Mouse (Mus musculus) embryonic stem cell, embryonic (primary cell): ENCODE data around the gene Ebf3.

ENCODE experiments used
- CTCF ChIA-PET, 4 experiments: fragments of 300-600 bp in 2 of 4; fragments of 350-600 bp in 2 of 4; sonication (Branson Sonifier 250); formaldehyde crosslinking; loops; one replicate each; lab custom pipeline; 2022; ENCODE audit warnings: inconsistent platforms in 2 of 4; lab: Charles Lee
- POLR2A ChIA-PET, 4 experiments: fragments of 300-600 bp in 2 of 4; fragments of 350-600 bp in 2 of 4; sonication (Branson Sonifier 250); formaldehyde crosslinking; loops; one replicate each; lab custom pipeline; 2022; ENCODE audit warnings: antibody characterized with exemption in 4 of 4, inconsistent platforms in 1 of 4; lab: Charles Lee

The Ebf3 gene

GRCm38 (mm10) chr7:137244839-137245238 lies 69.4 kb downstream of the Ebf3 start:
- POLR2A ChIA-PET: no interaction called here
- CTCF ChIA-PET: interaction anchor here in 1 of 4 experiments (0.5 kb wide), 1 partner anchor 616 kb away, joined by 3 read pairs; no protein-coding TSS in a partner anchor

DNA sequence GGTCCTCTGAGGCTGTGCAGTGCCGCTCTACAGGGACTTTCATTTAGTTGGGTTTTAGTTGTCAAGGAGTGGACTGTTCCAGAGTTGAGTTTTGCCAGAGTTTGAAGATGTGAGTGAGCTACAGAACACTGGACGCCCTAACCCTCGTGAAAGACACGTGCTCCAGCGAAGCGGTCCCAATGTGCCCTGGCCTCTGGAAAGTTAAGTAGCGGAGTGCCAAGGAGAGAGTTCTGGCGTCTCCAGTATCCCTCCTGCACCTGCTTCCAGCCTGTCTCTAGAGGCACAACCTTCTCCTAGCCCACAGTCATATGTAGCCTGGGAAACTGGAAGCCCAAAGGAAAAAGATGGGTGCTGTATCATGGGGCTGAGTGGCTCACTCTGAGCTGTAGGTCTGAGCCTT lies 73.8 kb downstream of the Ebf3 start:
- POLR2A ChIA-PET: interaction anchor here in 2 of 4 experiments (0.6 to 1.2 kb wide), 5 partner anchors 13 to 356 kb away, joined by 3 to 6 read pairs (median 4); no protein-coding TSS in a partner anchor
- CTCF ChIA-PET: interaction anchor here in 1 of 4 experiments (0.5 kb wide), 1 partner anchor 102 kb away, joined by 7 read pairs; no protein-coding TSS in a partner anchor

GRCm38 (mm10) chr7:137239542-137240133 lies 74.6 kb downstream of the Ebf3 start:
- ChIA-PET CTCF (interaction anchor here in 1 of 4 experiments (0.6 kb wide), 1 partner anchor 287 kb away, joined by 3 read pairs; no protein-coding TSS in a partner anchor), POLR2A (interaction anchor here in 1 of 4 experiments (0.7 kb wide), 1 partner anchor 87 kb away, joined by 3 read pairs; no protein-coding TSS in a partner anchor)

- ChIA-PET POLR2A (no interaction called here), CTCF (interaction anchor here in 1 of 4 experiments (0.6 kb wide), 1 partner anchor 338 kb away, joined by 6 read pairs; no protein-coding TSS in a partner anchor)
Measured at GRCm38 (mm10) chr7:137237419-137237818, 76.8 kb downstream of the Ebf3 start.

GRCm38 (mm10) chr7:137223823-137224222 lies 90.4 kb downstream of the Ebf3 start:
- ChIA-PET CTCF (no interaction called here), POLR2A (no interaction called here)

- POLR2A ChIA-PET: no interaction called here
- CTCF ChIA-PET: no interaction called here
Measured at GRCm38 (mm10) chr7:137222831-137223505, 91.3 kb downstream of the Ebf3 start.

DNA sequence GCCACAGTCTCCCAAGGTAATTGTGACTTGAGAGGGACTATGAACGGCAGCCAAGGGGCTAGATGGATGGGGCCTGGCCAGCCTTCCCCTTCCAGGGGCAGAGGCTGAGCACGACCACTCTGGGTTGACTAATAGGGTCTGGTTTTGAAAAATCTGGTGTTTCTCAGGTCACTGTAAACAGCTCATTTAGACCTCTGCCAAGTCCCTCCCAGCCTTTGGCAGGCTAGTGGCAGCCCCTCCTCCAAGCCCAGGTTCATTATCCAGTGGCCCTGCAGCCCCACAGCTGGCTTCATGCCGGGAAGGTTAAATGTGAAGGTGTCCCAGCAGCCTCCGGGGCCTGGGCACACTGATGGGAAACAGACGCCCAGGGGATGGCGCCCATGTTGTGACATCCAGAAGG lies 92.6 kb downstream of the Ebf3 start:
- ChIA-PET CTCF (no interaction called here), POLR2A (no interaction called here)

DNA sequence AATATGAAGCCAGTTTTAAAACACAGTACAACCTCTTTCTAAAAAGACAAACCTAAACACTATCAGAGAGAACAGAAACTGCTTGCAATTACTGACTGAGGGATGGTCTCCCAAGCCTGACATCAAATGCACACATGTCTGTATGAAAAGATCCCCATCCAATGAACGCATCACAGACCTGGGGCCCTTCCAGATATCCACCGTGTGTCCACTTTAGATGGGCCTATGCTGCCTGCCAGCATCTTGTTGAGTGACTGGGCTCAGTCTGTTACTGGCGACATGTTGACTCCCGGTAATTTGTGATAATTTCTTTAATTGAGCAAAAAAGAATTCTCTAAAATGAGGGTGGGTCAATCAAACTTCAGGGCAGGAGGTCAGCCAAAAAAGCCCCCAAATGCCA lies 93.8 kb downstream of the Ebf3 start:
- ChIA-PET POLR2A (interaction anchor here in 1 of 4 experiments (0.5 kb wide), 1 partner anchor 103 kb away, joined by 3 read pairs; no protein-coding TSS in a partner anchor), CTCF (no interaction called here)

DNA sequence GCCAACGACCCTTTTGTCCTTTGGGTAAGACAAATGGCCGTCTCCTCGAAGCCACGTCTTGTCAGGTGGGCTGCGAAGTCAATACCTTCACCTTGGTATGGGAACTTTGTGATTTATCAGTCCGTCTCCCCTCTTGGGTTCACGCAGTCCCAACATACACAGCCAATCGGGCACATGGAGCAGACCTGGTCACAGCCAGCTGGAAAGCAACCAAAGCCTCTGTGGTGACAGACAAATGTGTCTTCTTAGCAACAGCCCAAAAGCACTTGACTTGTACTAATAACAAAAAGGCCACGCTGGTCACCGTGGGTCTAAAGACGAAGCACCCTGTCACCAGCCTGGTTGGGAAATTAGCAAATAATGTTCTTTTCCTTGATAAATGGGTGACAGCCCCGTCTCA lies 95.5 kb downstream of the Ebf3 start:
- ChIA-PET POLR2A (no interaction called here), CTCF (interaction anchor here in 1 of 4 experiments (0.5 kb wide), 1 partner anchor 25 kb away, joined by 3 read pairs; no protein-coding TSS in a partner anchor)

- ChIA-PET POLR2A (no interaction called here), CTCF (interaction anchor here in 1 of 4 experiments (0.7 kb wide), 1 partner anchor 264 kb away, joined by 3 read pairs; no protein-coding TSS in a partner anchor)
Measured at GRCm38 (mm10) chr7:137213444-137213843, 100.8 kb downstream of the Ebf3 start.

GRCm38 (mm10) chr7:137211332-137211731 lies 102.9 kb downstream of the Ebf3 start:
- CTCF ChIA-PET: no interaction called here
- POLR2A ChIA-PET: no interaction called here

DNA sequence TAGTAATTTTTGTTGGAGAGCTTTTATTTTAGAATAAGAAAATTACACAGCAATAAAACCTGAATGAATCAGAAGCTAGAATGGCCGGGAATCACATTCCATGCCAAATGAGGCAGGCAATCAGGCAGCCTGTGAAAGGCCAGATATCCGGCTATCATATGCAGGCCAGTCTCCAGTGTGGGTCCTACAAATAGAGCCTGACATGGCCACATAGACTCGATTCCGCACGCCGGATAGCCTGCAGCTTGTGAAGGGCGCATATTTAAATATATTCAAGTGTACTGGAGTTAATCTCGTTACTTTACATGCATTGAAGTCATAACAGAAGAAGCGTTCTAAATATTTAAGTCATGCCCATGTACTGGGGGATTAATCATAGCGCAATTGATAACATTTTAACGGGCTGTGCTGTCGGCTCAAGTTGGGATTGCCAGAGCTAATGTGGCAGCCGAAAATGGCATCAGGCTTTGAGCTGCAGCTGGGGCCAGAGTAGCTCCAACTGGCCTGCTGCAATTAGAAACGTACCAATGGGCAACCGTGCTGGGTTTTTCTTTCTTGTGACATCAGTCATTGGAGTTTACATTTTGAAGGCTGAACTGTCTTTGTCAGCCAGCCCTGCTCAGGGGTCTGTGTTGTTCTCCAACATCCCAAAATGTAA lies 104.4 kb downstream of the Ebf3 start:
- CTCF ChIA-PET: interaction anchor here in 1 of 4 experiments (0.6 kb wide), 1 partner anchor 491 kb away, joined by 3 read pairs; no protein-coding TSS in a partner anchor

GRCm38 (mm10) chr7:137208556-137208955 lies 105.7 kb downstream of the Ebf3 start:
- ChIA-PET POLR2A (no interaction called here), CTCF (no interaction called here)

More for the DNA sequence above, 104.4 kb downstream of the Ebf3 start:
- POLR2A ChIA-PET: no interaction called here

GRCm38 (mm10) chr7:137206770-137207285 lies 107.4 kb downstream of the Ebf3 start:
- ChIA-PET CTCF (interaction anchor here in 1 of 4 experiments (0.6 kb wide), 1 partner anchor 294 kb away, joined by 8 read pairs; no protein-coding TSS in a partner anchor), POLR2A (interaction anchor here in 1 of 4 experiments (0.7 kb wide), 1 partner anchor 1954 kb away, joined by 3 read pairs; no protein-coding TSS in a partner anchor)

- POLR2A ChIA-PET: interaction anchor here in 2 of 4 experiments (0.6 to 0.7 kb wide), 3 partner anchors 9 to 538 kb away, joined by 4 to 6 read pairs (median 4); no protein-coding TSS in a partner anchor
- CTCF ChIA-PET: no interaction called here
Measured at GRCm38 (mm10) chr7:137199533-137199932, 114.7 kb downstream of the Ebf3 start.

DNA sequence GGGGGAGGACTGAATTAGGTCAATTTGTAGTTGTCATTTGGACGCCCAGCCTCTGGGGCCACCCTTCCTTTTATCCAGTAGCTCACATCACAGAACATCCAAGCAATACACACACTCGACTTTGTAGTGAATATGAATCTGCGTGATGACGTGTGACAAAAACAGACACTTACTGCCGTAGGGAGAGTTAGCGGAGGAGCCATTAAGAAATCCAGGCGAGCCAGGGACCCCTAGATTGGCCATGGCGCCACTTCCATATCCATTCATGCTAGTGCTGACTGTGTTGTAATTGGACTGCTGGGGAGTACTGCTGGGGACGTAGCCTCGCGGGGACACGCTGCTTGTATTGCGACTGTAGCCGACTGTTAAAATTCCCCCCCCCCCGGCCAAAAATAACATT lies 115.3 kb downstream of the Ebf3 start:
- CTCF ChIA-PET: no interaction called here
- POLR2A ChIA-PET: interaction anchor here in 2 of 4 experiments (0.6 to 0.7 kb wide), 3 partner anchors 8 to 538 kb away, joined by 4 to 6 read pairs (median 4); no protein-coding TSS in a partner anchor

GRCm38 (mm10) chr7:137197118-137198030 lies 116.9 kb downstream of the Ebf3 start:
- CTCF ChIA-PET: no interaction called here
- POLR2A ChIA-PET: no interaction called here

GRCm38 (mm10) chr7:137196536-137196935 lies 117.7 kb downstream of the Ebf3 start:
- POLR2A ChIA-PET: no interaction called here
- CTCF ChIA-PET: no interaction called here
